Mouse (Mus musculus): ENCODE data around the gene 4930595D18Rik. TPM values are rescaled to one million over a fixed set of nuclear protein-coding genes. Genes with fewer than 3 reads are reported as not detected.

4930595D18Rik gene
- polyA plus RNA-seq, 1 experiment from 2014 or later = not detected

DNA sequence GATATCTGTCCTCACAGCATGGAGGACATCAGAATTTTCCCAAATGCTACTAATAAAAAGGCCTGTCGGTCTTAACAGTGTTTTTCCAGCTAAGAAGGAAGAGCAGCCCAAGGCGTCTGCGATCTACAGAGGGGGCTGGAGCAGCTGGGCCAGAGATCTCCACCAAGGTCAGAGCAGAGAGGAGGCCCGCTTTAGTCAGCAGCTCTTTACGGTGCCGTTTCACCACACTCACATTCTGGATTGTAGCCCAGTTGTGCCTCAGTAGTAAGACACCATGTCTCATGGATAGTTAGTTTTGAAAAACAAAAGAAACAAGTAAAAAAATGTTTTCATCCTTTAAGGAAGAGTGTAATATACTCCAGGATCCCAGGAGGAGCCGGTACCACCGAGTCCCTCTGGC, 73.1 kb downstream of the 4930595D18Rik start:
- ChIA-PET POLR2A (no interaction called here), CTCF (no interaction called here)
- ATAC-seq (no peak), DNase-seq (ENCODE audit: low read depth, low spot score) (no peak)
- in situ Hi-C loops (cut with MboI; ENCODE audit: low pct_unique_long_range_greater_than_20kb) = no loop called here
- no peaks in the 10 kb centered on the region for H3K27me3 ChIP-seq
- no peak for TF ChIP-seq CTCF (IDR thresholded peaks at IDR 0.05)

Other genes with a start within 250 kb of the 4930595D18Rik start
- 9.9 TPM for gene Ankrd9, start 205.5 kb downstream of the 4930595D18Rik start, polyA plus RNA-seq (2021)
- 30.9 TPM for gene Rcor1, start 145.1 kb downstream of the 4930595D18Rik start, polyA plus RNA-seq (2021)
- gene Traf3, start 18.1 kb downstream of the 4930595D18Rik start, polyA plus RNA-seq (2021) = 19.9 TPM
- 0.04 TPM for gene Amn, start 86.6 kb upstream of the 4930595D18Rik start, polyA plus RNA-seq (2021)
- 103 TPM for gene Cdc42bpb, start 193.2 kb upstream of the 4930595D18Rik start, polyA plus RNA-seq (2021)
- not detected for gene Lbhd2, start 222.3 kb upstream of the 4930595D18Rik start, polyA plus RNA-seq (2021)
- gene Exoc3l4, start 232.5 kb upstream of the 4930595D18Rik start, polyA plus RNA-seq (2021) = 8.5 TPM